Mouse (Mus musculus): ENCODE data around the gene Man1a. TPM values are rescaled to one million over a fixed set of nuclear protein-coding genes. Genes with fewer than 3 reads are reported as not detected.
A peak's percentile ranks its signal among the peaks of the same experiment; 100 is the strongest.

Man1a gene
- polyA plus RNA-seq, 1 experiment from 2014 or later = 4.1 TPM

GRCm38 (mm10) chr10:53938199-53938598 is 138.2 kb downstream of the Man1a start:
- 56% methylated on average over 3 of the region's 3 CpGs for WGBS
- Histone ChIP-seq H3K4me1 (no peaks in the 10 kb centered on the region), H3K36me3 (no peaks in the 10 kb centered on the region), H3K27ac (no peak overlapping the region), H3K9me3 (no peaks in the 10 kb centered on the region), H3K4me3 (no peak overlapping the region), H3K27me3 (no peaks in the 10 kb centered on the region), H3K9ac (no peak overlapping the region), H3K4me2 (no peak overlapping the region)
- ATAC-seq (ENCODE audit: borderline replicate concordance, extremely low read depth, low FRiP score, low TSS enrichment) = no peak

DNA sequence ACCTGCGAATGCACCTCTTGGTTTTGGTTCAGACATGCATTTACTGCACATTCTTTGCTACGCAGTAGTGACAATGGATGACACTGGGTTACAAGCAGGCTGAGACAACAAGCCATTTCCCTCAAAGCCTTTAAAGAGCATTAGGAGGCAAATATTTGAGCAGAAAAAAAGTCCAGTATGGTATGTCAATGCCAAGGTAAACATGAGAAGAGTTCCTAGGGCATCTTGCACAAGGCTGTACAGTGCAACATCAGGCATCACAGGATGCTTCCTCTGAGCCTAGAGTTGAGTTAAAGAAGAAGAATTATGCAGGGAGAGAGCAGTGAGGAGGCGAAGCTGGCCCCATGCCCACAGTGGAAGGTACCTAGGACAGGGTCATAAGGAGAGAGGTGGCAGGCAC is 140.3 kb downstream of the Man1a start:
- ATAC-seq (ENCODE audit: borderline replicate concordance, extremely low read depth, low FRiP score, low TSS enrichment) = no peak
- Histone ChIP-seq H3K36me3 (no peaks in the 10 kb centered on the region), H3K9ac (no peak overlapping the region), H3K27me3 (no peaks in the 10 kb centered on the region), H3K4me3 (no peak overlapping the region), H3K9me3 (no peaks in the 10 kb centered on the region), H3K27ac (no peak overlapping the region), H3K4me2 (no peak overlapping the region), H3K4me1 (no peaks in the 10 kb centered on the region)
- WGBS = 84% methylated on average over 3 of the region's 3 CpGs

- H3K27me3 ChIP-seq = no peaks in the 10 kb centered on the region
- no peaks in the 10 kb centered on the region for H3K36me3 ChIP-seq
- peak; percentile 72; the same call in 1 of the 2 replicates for ATAC-seq (ENCODE audit: borderline replicate concordance, extremely low read depth, low FRiP score, low TSS enrichment)
- 43% methylated on average over 4 of the region's 4 CpGs for WGBS
- H3K9me3 ChIP-seq = no peaks in the 10 kb centered on the region
- H3K9ac ChIP-seq = no peak overlapping the region
- no peaks in the 10 kb centered on the region for H3K4me1 ChIP-seq
- H3K4me3 ChIP-seq = no peak overlapping the region
- H3K4me2 ChIP-seq = no peak overlapping the region
- H3K27ac ChIP-seq = peak overlapping the region; percentile 51
Observed at GRCm38 (mm10) chr10:53929722-53930500, 146.5 kb downstream of the Man1a start.

GRCm38 (mm10) chr10:53927904-53928303 is 148.5 kb downstream of the Man1a start:
- Histone ChIP-seq H3K4me2 (no peak overlapping the region), H3K9me3 (no peaks in the 10 kb centered on the region), H3K36me3 (no peaks in the 10 kb centered on the region), H3K4me1 (no peaks in the 10 kb centered on the region), H3K27me3 (no peaks in the 10 kb centered on the region), H3K9ac (no peak overlapping the region), H3K4me3 (no peak overlapping the region), H3K27ac (no peak overlapping the region)
- WGBS = 71% methylated on average over 5 of the region's 5 CpGs
- ATAC-seq (ENCODE audit: borderline replicate concordance, extremely low read depth, low FRiP score, low TSS enrichment) = no peak

DNA sequence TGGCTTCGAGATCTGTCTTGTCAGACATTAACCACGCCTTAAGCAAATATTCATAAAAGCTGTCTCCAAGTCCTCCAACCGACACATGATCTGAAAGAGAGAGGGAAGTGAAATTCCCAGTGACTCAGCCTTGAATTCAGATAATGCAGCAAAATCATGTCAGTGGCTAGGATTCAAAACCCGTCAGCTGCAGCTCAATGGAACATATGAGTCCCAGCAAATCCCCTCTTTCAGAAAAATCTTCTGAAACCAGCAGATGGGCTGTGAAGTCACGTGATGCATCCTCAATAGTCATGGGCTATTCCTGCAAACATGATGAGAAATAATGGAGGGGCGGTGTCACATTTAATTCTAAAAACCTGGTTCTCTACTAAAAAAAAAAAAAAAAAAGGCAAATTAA is 151.0 kb downstream of the Man1a start:
- H3K36me3 ChIP-seq = no peaks in the 10 kb centered on the region
- H3K9ac ChIP-seq = no peak overlapping the region
- H3K4me2 ChIP-seq = no peak overlapping the region
- WGBS = 78% methylated on average over 6 of the region's 6 CpGs
- no peak overlapping the region for H3K4me3 ChIP-seq
- no peaks in the 10 kb centered on the region for H3K4me1 ChIP-seq
- no peaks in the 10 kb centered on the region for H3K9me3 ChIP-seq
- no peak overlapping the region for H3K27ac ChIP-seq
- H3K27me3 ChIP-seq = no peaks in the 10 kb centered on the region
- ATAC-seq (ENCODE audit: borderline replicate concordance, extremely low read depth, low FRiP score, low TSS enrichment) = no peak

GRCm38 (mm10) chr10:53922236-53922635 is 154.2 kb downstream of the Man1a start:
- H3K9ac ChIP-seq = no peak overlapping the region
- H3K36me3 ChIP-seq = no peaks in the 10 kb centered on the region
- no peak for ATAC-seq (ENCODE audit: borderline replicate concordance, extremely low read depth, low FRiP score, low TSS enrichment)
- no peaks in the 10 kb centered on the region for H3K27me3 ChIP-seq
- H3K4me3 ChIP-seq = no peak overlapping the region
- H3K4me2 ChIP-seq = no peak overlapping the region
- no peak overlapping the region for H3K27ac ChIP-seq
- WGBS = 55% methylated on average over 3 of the region's 3 CpGs
- H3K9me3 ChIP-seq = no peaks in the 10 kb centered on the region
- H3K4me1 ChIP-seq = no peaks in the 10 kb centered on the region

DNA sequence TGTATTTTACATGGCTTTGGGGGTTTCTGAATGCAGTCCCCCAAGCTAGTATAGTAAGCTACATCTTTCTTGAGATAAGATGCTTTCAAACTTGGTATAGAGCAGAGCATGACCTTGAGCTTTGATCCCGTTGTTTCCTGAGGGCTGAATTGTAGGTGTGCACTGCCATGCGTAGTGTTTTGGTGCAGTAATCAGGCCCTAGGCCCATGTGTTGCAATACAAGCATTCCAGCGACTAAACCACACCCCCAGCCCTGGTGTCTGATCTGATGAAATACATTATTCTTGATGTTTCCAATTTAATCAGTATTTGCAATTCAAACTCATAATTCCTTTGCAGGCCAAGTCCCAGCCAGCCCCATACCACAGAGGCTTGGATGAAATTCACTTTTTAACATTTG is 158.9 kb downstream of the Man1a start:
- H3K9ac ChIP-seq = no peak overlapping the region
- no peak for ATAC-seq (ENCODE audit: borderline replicate concordance, extremely low read depth, low FRiP score, low TSS enrichment)

DNA sequence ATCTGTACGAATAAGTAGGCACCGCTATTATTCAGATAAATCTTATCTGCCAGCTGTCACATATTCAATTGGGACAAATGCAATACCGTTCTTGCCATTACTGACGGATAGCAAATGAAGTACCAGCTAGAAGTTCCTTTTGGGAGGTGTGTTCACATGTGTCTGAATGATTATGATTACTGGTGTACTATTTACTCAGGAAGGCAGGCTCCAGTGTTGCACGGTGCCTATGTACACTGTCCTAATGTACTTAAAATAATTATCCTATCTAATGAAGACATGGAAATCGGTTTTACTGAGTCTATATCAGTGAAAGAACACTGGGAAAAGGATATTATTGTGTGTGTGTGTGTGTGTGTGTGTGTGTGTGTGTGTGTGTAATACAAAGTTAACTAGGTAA is 160.7 kb downstream of the Man1a start:
- Histone ChIP-seq H3K27ac (no peak overlapping the region), H3K4me2 (peak overlapping the region; percentile 6), H3K4me1 (0 out of 2 replicates have a peak, but pooled peaks cover 4% of the 10 kb centered on the region), H3K9ac (no peak overlapping the region), H3K36me3 (no peaks in the 10 kb centered on the region), H3K27me3 (no peaks in the 10 kb centered on the region), H3K4me3 (no peak overlapping the region), H3K9me3 (no peaks in the 10 kb centered on the region)
- no peak for ATAC-seq (ENCODE audit: borderline replicate concordance, extremely low read depth, low FRiP score, low TSS enrichment)
- WGBS = 52% methylated on average over 6 of the region's 6 CpGs

More for the DNA sequence above, 158.9 kb downstream of the Man1a start:
- no peak overlapping the region for H3K4me3 ChIP-seq
- H3K9me3 ChIP-seq = no peaks in the 10 kb centered on the region
- H3K27me3 ChIP-seq = no peaks in the 10 kb centered on the region
- H3K4me1 ChIP-seq = 0 out of 2 replicates have a peak, but pooled peaks cover 4% of the 10 kb centered on the region
- H3K4me2 ChIP-seq = no peak overlapping the region
- WGBS = 76% methylated on average over 3 of the region's 3 CpGs
- H3K27ac ChIP-seq = no peak overlapping the region
- no peaks in the 10 kb centered on the region for H3K36me3 ChIP-seq

GRCm38 (mm10) chr10:53914974-53915609 is 161.3 kb downstream of the Man1a start:
- Histone ChIP-seq H3K27me3 (no peaks in the 10 kb centered on the region), H3K36me3 (no peaks in the 10 kb centered on the region), H3K9ac (no peak overlapping the region), H3K27ac (no peak overlapping the region), H3K4me2 (peak overlapping the region; percentile 6), H3K4me1 (0 out of 2 replicates have a peak, but pooled peaks cover 4% of the 10 kb centered on the region), H3K4me3 (no peak overlapping the region), H3K9me3 (no peaks in the 10 kb centered on the region)
- WGBS = 51% methylated on average over 8 of the region's 8 CpGs
- ATAC-seq (ENCODE audit: borderline replicate concordance, extremely low read depth, low FRiP score, low TSS enrichment) = peak; percentile 55; the same call in 1 of the 2 replicates

- Histone ChIP-seq H3K4me2 (no peak overlapping the region), H3K4me3 (no peak overlapping the region), H3K36me3 (no peaks in the 10 kb centered on the region), H3K9ac (no peak overlapping the region), H3K27ac (no peak overlapping the region), H3K27me3 (no peaks in the 10 kb centered on the region), H3K9me3 (no peaks in the 10 kb centered on the region), H3K4me1 (0 out of 2 replicates have a peak, but pooled peaks cover 4% of the 10 kb centered on the region)
- WGBS = 96% methylated on average over 4 of the region's 4 CpGs
- no peak for ATAC-seq (ENCODE audit: borderline replicate concordance, extremely low read depth, low FRiP score, low TSS enrichment)
Observed at GRCm38 (mm10) chr10:53913546-53914312, 162.7 kb downstream of the Man1a start.

DNA sequence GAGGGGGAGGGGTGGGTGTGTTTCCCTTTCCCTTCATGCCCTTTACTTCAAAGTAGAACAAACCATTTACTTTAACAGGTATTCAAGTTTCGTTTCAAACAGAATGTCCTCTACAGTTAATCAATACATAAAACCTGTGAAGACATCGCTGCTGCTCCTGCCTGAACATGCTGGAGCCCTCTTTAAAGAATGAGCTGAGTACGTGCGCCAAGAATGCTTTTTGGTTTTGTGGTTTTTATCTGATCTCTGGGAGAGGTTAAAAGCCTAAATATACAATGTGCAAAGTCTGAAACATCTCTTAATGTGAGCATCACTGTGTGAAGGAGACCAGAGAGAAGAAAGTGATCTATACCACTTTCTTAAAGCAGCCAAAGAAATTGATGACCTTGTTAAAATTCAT is 186.9 kb downstream of the Man1a start:
- no peak for ATAC-seq (ENCODE audit: borderline replicate concordance, extremely low read depth, low FRiP score, low TSS enrichment)
- Histone ChIP-seq H3K4me1 (no peaks in the 10 kb centered on the region), H3K9me3 (no peaks in the 10 kb centered on the region), H3K27me3 (no peaks in the 10 kb centered on the region), H3K4me2 (no peak overlapping the region), H3K36me3 (no peaks in the 10 kb centered on the region), H3K27ac (no peak overlapping the region), H3K4me3 (no peak overlapping the region), H3K9ac (no peak overlapping the region)
- 38% methylated on average over 4 of the region's 4 CpGs for WGBS

All from lung, embryonic 15.5 days (tissue).